Mouse (Mus musculus) MEL (cell line): ENCODE measurements at regions not wholly inside any gene's neighbourhood (a gene's known extent, or its start where the extent isn't known, plus 50 kb on each side); places are given as distances from the start of the nearest gene placed in this dataset.

Experiments used
- DNase-seq: peaks from one replicate; pipeline ENCODE4 v3.0.0; 2011; ENCODE audit warnings: low read depth, low spot score
- H3K27ac ChIP-seq: 2 replicates; pipeline ENCODE4 v1.5.1; 2012; ENCODE audit warnings: low read depth, mild to moderate bottlenecking, control low read depth, low read length, moderate library complexity; ENCODE audit not compliant: control insufficient read depth
- H3K27me3 ChIP-seq, 2 experiments: fragments of 150-350 bp in 1 of 2; sonication (generic) in 1 of 2; 2 replicates each; pipeline ENCODE4 v1.6.1; 2012; ENCODE audit warnings: low read length in 2 of 2, mild to moderate bottlenecking in 2 of 2, improper control_type of control experiment in 1 of 2, moderate library complexity in 1 of 2; ENCODE audit not compliant: insufficient read depth in 2 of 2, control insufficient read depth in 1 of 2
- H3K36me3 ChIP-seq, 2 experiments: 2 replicates each; pipeline ENCODE4 v1.6.1; 2012 to 2014; ENCODE audit warnings: low read length in 2 of 2, improper control_type of control experiment in 1 of 2, inconsistent platforms in 1 of 2, mild to moderate bottlenecking in 1 of 2; ENCODE audit not compliant: insufficient read depth in 2 of 2, control insufficient read depth in 1 of 2
- H3K4me1 ChIP-seq, 2 experiments: fragments of 150-350 bp in 1 of 2; sonication (generic) in 1 of 2; 2 replicates each; pipeline ENCODE4 v1.6.1; 2012; ENCODE audit warnings: low read length in 2 of 2, improper control_type of control experiment in 1 of 2, mild to moderate bottlenecking in 1 of 2; ENCODE audit not compliant: insufficient read depth in 2 of 2, control insufficient read depth in 1 of 2
- H3K4me3 ChIP-seq, 2 experiments: fragments of 150-350 bp in 1 of 2; sonication (generic) in 1 of 2; 2 replicates each; pipeline ENCODE4 v1.5.1; 2012; ENCODE audit warnings: low read depth in 2 of 2, low read length in 2 of 2, mild to moderate bottlenecking in 2 of 2, moderate library complexity in 2 of 2, control low read depth in 1 of 2, improper control_type of control experiment in 1 of 2; ENCODE audit not compliant: control insufficient read depth in 1 of 2, insufficient read depth in 1 of 2
- H3K79me2 ChIP-seq: 2 replicates; pipeline ENCODE4 v1.6.1; 2012; ENCODE audit warnings: mild to moderate bottlenecking, low read length, moderate library complexity; ENCODE audit not compliant: control insufficient read depth, poor library complexity, insufficient read depth
- H3K9ac ChIP-seq: 2 replicates; pipeline ENCODE4 v1.6.1; 2012; ENCODE audit warnings: low read depth, mild to moderate bottlenecking, control low read depth, low read length, moderate library complexity; ENCODE audit not compliant: control insufficient read depth, poor library complexity, severe bottlenecking
- H3K9me3 ChIP-seq: fragments of 150-350 bp; sonication (generic); replicated peaks from 2 replicates; pipeline ENCODE4 v1.6.1; 2012; ENCODE audit warnings: mild to moderate bottlenecking, low read length, improper control_type of control experiment, moderate library complexity; ENCODE audit not compliant: insufficient read depth
- BHLHE40 ChIP-seq: IDR thresholded peaks from 2 replicates; pipeline ENCODE4 v1.6.1; 2012; ENCODE audit warnings: low read depth, mild to moderate bottlenecking, inconsistent platforms, low read length, improper control_type of control experiment, borderline replicate concordance
- CHD2 ChIP-seq: IDR thresholded peaks from 2 replicates; pipeline ENCODE4 v1.6.1; 2011; ENCODE audit warnings: low read length, improper control_type of control experiment
- CTCF ChIP-seq, 3 experiments: IDR thresholded peaks in 2 of 3; conservative IDR thresholded peaks in 1 of 3; 2 replicates each; pipeline ENCODE4 v1.5.1; 2011 to 2012; ENCODE audit warnings: low read length in 3 of 3, low read depth in 2 of 3, mild to moderate bottlenecking in 2 of 3, improper control_type of control experiment in 1 of 3, inconsistent platforms in 1 of 3, mixed read lengths in 1 of 3, moderate library complexity in 1 of 3; ENCODE audit not compliant: control insufficient read depth in 1 of 3, insufficient read depth in 1 of 3, poor library complexity in 1 of 3, severe bottlenecking in 1 of 3
- ELF1 ChIP-seq: IDR thresholded peaks from 2 replicates; pipeline ENCODE4 v1.6.1; 2014; ENCODE audit warnings: low read depth, mild to moderate bottlenecking, inconsistent platforms, low read length, improper control_type of control experiment, moderate library complexity
- GABPA ChIP-seq: IDR thresholded peaks from 2 replicates; pipeline ENCODE4 v1.6.1; 2012; ENCODE audit warnings: low read depth, mild to moderate bottlenecking, inconsistent platforms, low read length, improper control_type of control experiment, moderate library complexity
- GATA1 ChIP-seq: IDR thresholded peaks from 2 replicates; pipeline ENCODE4 v1.6.1; 2011; ENCODE audit warnings: low read depth, low read length, improper control_type of control experiment
- HCFC1 ChIP-seq: IDR thresholded peaks from 2 replicates; pipeline ENCODE4 v1.6.1; 2012; ENCODE audit warnings: low read depth, mild to moderate bottlenecking, inconsistent platforms, low read length, improper control_type of control experiment, moderate library complexity
- KAT2A ChIP-seq: conservative IDR thresholded peaks from 2 replicates; pipeline ENCODE4 v1.6.1; 2012; ENCODE audit warnings: low read depth, low read length, improper control_type of control experiment, inconsistent platforms
- MAFK ChIP-seq: IDR thresholded peaks from 2 replicates; pipeline ENCODE4 v1.6.1; 2011; ENCODE audit warnings: low read depth, mild to moderate bottlenecking, low read length, improper control_type of control experiment, borderline replicate concordance
- MAX ChIP-seq: IDR thresholded peaks from 2 replicates; pipeline ENCODE4 v1.6.1; 2011; ENCODE audit warnings: low read length, improper control_type of control experiment
- MAZ ChIP-seq: IDR thresholded peaks from 2 replicates; pipeline ENCODE4 v1.6.1; 2012; ENCODE audit warnings: low read depth, mild to moderate bottlenecking, inconsistent platforms, low read length, improper control_type of control experiment
- MEF2A ChIP-seq: IDR thresholded peaks from 2 replicates; pipeline ENCODE4 v1.6.1; 2014; ENCODE audit warnings: low read depth, mild to moderate bottlenecking, inconsistent platforms, low read length, improper control_type of control experiment; ENCODE audit not compliant: poor library complexity, insufficient replicate concordance, severe bottlenecking; ENCODE audit errors: extremely low read depth
- MXI1 ChIP-seq: IDR thresholded peaks from 2 replicates; pipeline ENCODE4 v1.6.1; 2011; ENCODE audit warnings: mild to moderate bottlenecking, low read depth, low read length, improper control_type of control experiment
- MYB ChIP-seq: IDR thresholded peaks from 2 replicates; pipeline ENCODE4 v1.6.1; 2011; ENCODE audit warnings: mild to moderate bottlenecking, low read depth, low read length, improper control_type of control experiment
- MYC ChIP-seq: IDR thresholded peaks from 2 replicates; pipeline ENCODE4 v1.6.1; 2011; ENCODE audit warnings: low read depth, mild to moderate bottlenecking, low read length, improper control_type of control experiment, moderate library complexity
- NELFE ChIP-seq: IDR thresholded peaks from 2 replicates; pipeline ENCODE4 v1.6.1; 2011; ENCODE audit warnings: low read depth, low read length, improper control_type of control experiment
- NRF1 ChIP-seq: IDR thresholded peaks from 2 replicates; pipeline ENCODE4 v1.6.1; 2014; ENCODE audit warnings: low read depth, mild to moderate bottlenecking, inconsistent platforms, low read length, improper control_type of control experiment, moderate library complexity; ENCODE audit not compliant: poor library complexity, insufficient read depth, severe bottlenecking
- POLR2A ChIP-seq, 2 experiments: IDR thresholded peaks; 2 replicates each; pipeline ENCODE4 v1.6.1; 2011 to 2012; ENCODE audit warnings: low read length in 2 of 2, mild to moderate bottlenecking in 2 of 2, control low read depth in 1 of 2, improper control_type of control experiment in 1 of 2, low read depth in 1 of 2, moderate library complexity in 1 of 2; ENCODE audit not compliant: control insufficient read depth in 1 of 2, insufficient read depth in 1 of 2, poor library complexity in 1 of 2
- POLR2AphosphoS2 ChIP-seq: IDR thresholded peaks from 2 replicates; pipeline ENCODE4 v1.6.1; 2011; ENCODE audit warnings: low read length, improper control_type of control experiment
- POLR2AphosphoS5 ChIP-seq: IDR thresholded peaks from 2 replicates; pipeline ENCODE4 v1.6.1; 2012; ENCODE audit warnings: low read depth, borderline replicate concordance, mild to moderate bottlenecking, inconsistent platforms, low read length, moderate library complexity, mixed read lengths
- RAD21 ChIP-seq: IDR thresholded peaks from 2 replicates; pipeline ENCODE4 v1.6.1; 2011; ENCODE audit warnings: mild to moderate bottlenecking, low read depth, low read length, improper control_type of control experiment
- RCOR1 ChIP-seq: IDR thresholded peaks from 2 replicates; pipeline ENCODE4 v1.6.1; 2012; ENCODE audit warnings: low read depth, mild to moderate bottlenecking, inconsistent platforms, low read length, improper control_type of control experiment
- SMC3 ChIP-seq: IDR thresholded peaks from 2 replicates; pipeline ENCODE4 v1.6.1; 2011; ENCODE audit warnings: low read depth, low read length, improper control_type of control experiment
- TAL1 ChIP-seq: IDR thresholded peaks from 2 replicates; pipeline ENCODE4 v1.6.1; 2012; ENCODE audit warnings: mild to moderate bottlenecking, inconsistent platforms, low read length, moderate library complexity, mixed read lengths
- TCF12 ChIP-seq: IDR thresholded peaks from 2 replicates; pipeline ENCODE4 v1.6.1; 2014; ENCODE audit warnings: low read depth, mild to moderate bottlenecking, inconsistent platforms, low read length, improper control_type of control experiment, moderate library complexity
- UBTF ChIP-seq: IDR thresholded peaks from 2 replicates; pipeline ENCODE4 v1.6.1; 2012; ENCODE audit warnings: low read depth, mild to moderate bottlenecking, inconsistent platforms, low read length, improper control_type of control experiment, moderate library complexity, borderline replicate concordance; ENCODE audit not compliant: insufficient read depth
- USF1 ChIP-seq: IDR thresholded peaks from 2 replicates; pipeline ENCODE4 v1.6.1; 2014; ENCODE audit warnings: low read depth, mild to moderate bottlenecking, inconsistent platforms, low read length, improper control_type of control experiment, moderate library complexity
- USF2 ChIP-seq, 2 experiments: IDR thresholded peaks; 2 replicates each; pipeline ENCODE4 v1.6.1; 2011 to 2012; ENCODE audit warnings: improper control_type of control experiment in 2 of 2, low read length in 2 of 2, borderline replicate concordance in 1 of 2, inconsistent platforms in 1 of 2, low read depth in 1 of 2, mild to moderate bottlenecking in 1 of 2; ENCODE audit not compliant: insufficient read depth in 1 of 2
- ZC3H11A ChIP-seq: IDR thresholded peaks from 2 replicates; pipeline ENCODE4 v1.6.1; 2012; ENCODE audit warnings: low read depth, mild to moderate bottlenecking, inconsistent platforms, low read length, improper control_type of control experiment

DNA sequence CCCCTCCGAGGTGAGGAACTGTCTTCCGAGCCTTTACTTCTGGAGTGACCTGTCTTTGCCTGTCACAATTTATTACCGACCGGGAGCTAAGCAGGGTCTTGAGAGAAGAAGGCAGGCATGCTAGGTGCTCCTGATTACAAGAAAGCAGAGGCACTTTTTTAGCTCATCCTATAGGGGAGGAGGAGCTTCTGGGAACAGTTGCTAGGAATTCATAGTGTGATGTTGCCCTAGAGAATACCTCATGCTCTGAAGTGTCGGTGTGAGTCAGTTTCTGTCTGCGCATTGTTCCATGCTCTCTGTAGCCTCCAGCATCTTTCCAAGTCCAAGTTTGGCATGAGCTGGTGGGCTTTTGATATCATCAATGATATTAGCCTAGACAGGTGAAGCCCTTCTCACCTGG, 178.0 kb upstream of the Ado start:
- H3K36me3 ChIP-seq, result no peaks in the 10 kb centered on the region
- TF ChIP-seq POLR2AphosphoS2 (no peak), POLR2A (IDR thresholded peaks at IDR 0.05; ENCODE audit: control insufficient read depth in 1 of 2, insufficient read depth in 1 of 2, low read depth in 1 of 2, low read length in 2 of 2, poor library complexity in 1 of 2) (no peak), MXI1 (no peak), BHLHE40 (no peak), MAX (no peak), TCF12 (no peak), NRF1 (no peak), MAZ (no peak), USF1 (no peak), KAT2A (no peak), HCFC1 (no peak), RCOR1 (no peak), USF2 (IDR thresholded peaks at IDR 0.05; ENCODE audit: borderline replicate concordance in 1 of 2, insufficient read depth in 1 of 2, low read depth in 1 of 2, low read length in 2 of 2) (no peak), SMC3 (no peak), ELF1 (no peak), NELFE (no peak)
- DNase-seq, result no peak

DNA sequence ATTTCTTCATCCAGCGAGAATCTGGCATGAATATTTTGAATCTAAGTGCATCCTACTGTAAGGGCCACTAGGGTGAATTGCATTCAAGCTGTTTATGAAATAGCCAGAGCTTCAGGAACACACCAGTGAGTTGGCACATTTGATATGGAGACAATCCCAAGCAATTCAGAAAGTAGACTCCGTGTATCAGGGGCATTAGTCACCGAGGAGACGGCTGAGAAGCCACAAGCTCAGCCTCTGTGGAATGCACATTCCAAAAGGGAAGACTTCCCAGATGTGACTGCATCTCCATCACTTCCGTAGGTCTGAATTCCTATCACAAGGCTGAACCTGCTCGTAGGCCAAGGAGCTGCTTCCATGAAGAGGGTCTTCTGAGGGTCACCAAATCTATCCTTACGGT, 177.6 kb upstream of the Ado start:
- no peak overlapping the region for H3K27ac ChIP-seq
- no peak for DNase-seq
- no peaks in the 10 kb centered on the region for H3K36me3 ChIP-seq
- H3K27me3 ChIP-seq, result no peaks in the 10 kb centered on the region
- H3K9me3 ChIP-seq, result no peaks in the 10 kb centered on the region
- H3K79me2 ChIP-seq, result no peaks in the 10 kb centered on the region
- no peak overlapping the region for H3K4me3 ChIP-seq
- TF ChIP-seq RCOR1 (no peak), GABPA (no peak), RAD21 (no peak), UBTF (no peak), MYC (no peak), MYB (no peak), CTCF (IDR thresholded peaks at IDR 0.05 in 2 of 3, conservative IDR thresholded peaks at IDR 0.05 in 1 of 3; ENCODE audit: control insufficient read depth in 1 of 3, insufficient read depth in 1 of 3, low read depth in 2 of 3, low read length in 3 of 3, poor library complexity in 1 of 3, severe bottlenecking in 1 of 3) (no peak), TCF12 (no peak), POLR2AphosphoS5 (no peak), KAT2A (no peak), MAFK (no peak), GATA1 (no peak), POLR2A (IDR thresholded peaks at IDR 0.05; ENCODE audit: control insufficient read depth in 1 of 2, insufficient read depth in 1 of 2, low read depth in 1 of 2, low read length in 2 of 2, poor library complexity in 1 of 2) (no peak), ZC3H11A (no peak), MAX (no peak), TAL1 (no peak), USF1 (no peak), CHD2 (no peak), MAZ (no peak), MEF2A (no peak)
- TF ChIP-seq, all 39 proteins: peak for 0
- H3K9ac ChIP-seq, result no peak overlapping the region
- no peaks in the 10 kb centered on the region for H3K4me1 ChIP-seq

More for the DNA sequence above, 178.0 kb upstream of the Ado start:
- no peaks in the 10 kb centered on the region for H3K9me3 ChIP-seq
- H3K27me3 ChIP-seq, result no peaks in the 10 kb centered on the region
- no peaks in the 10 kb centered on the region for H3K79me2 ChIP-seq
- no peaks in the 10 kb centered on the region for H3K4me1 ChIP-seq
- no peak overlapping the region for H3K9ac ChIP-seq
- no peak overlapping the region for H3K27ac ChIP-seq
- no peak overlapping the region for H3K4me3 ChIP-seq
